Mouse (Mus musculus) liver, postnatal 0 days (tissue): ENCODE data around the gene Pus10. TPM values are rescaled to one million over a fixed set of nuclear protein-coding genes. Genes with fewer than 3 reads are reported as not detected.

Source experiments
- ATAC-seq: fragments of 200-750 bp; cut with Nextera tagmentation; 2 replicates; pipeline ENCODE4 v1.8.0; 2017; ENCODE audit warnings: mild to moderate bottlenecking, moderate library complexity
- DNase-seq: peaks from one replicate; pipeline ENCODE4 v3.0.0-alpha.2; 2016
- H3K27ac ChIP-seq: fragments of 300-500 bp; sonication (generic); 2 replicates; pipeline ENCODE4 v1.5.1; 2014; ENCODE audit warnings: antibody characterized with exemption, moderate library complexity, mild to moderate bottlenecking, low read depth
- H3K27me3 ChIP-seq: fragments of 300-500 bp; sonication (generic); 2 replicates; pipeline ENCODE4 v1.6.1; 2014; ENCODE audit warnings: low read length, control low read depth, mixed read lengths; ENCODE audit not compliant: insufficient read depth
- H3K36me3 ChIP-seq: fragments of 300-500 bp; sonication (generic); replicated peaks from 2 replicates; pipeline ENCODE4 v1.6.1; 2014; ENCODE audit warnings: mild to moderate bottlenecking, control low read depth, low read length, moderate library complexity, mixed read lengths; ENCODE audit not compliant: insufficient read depth
- H3K4me1 ChIP-seq: fragments of 300-500 bp; sonication (generic); 2 replicates; pipeline ENCODE4 v1.6.1; 2014; ENCODE audit warnings: antibody characterized with exemption, mild to moderate bottlenecking, control low read depth; ENCODE audit not compliant: insufficient read depth
- H3K4me2 ChIP-seq: fragments of 300-500 bp; sonication (generic); 2 replicates; pipeline ENCODE4 v1.6.1; 2014; ENCODE audit warnings: low read depth, mild to moderate bottlenecking, low read length, moderate library complexity, mixed read lengths
- H3K4me3 ChIP-seq: fragments of 300-500 bp; sonication (generic); 2 replicates; pipeline ENCODE4 v1.5.1; 2014; ENCODE audit warnings: low read depth, low read length
- H3K9ac ChIP-seq: fragments of 300-500 bp; sonication (generic); replicated peaks from 2 replicates; pipeline ENCODE4 v1.6.1; 2014; ENCODE audit warnings: mild to moderate bottlenecking, moderate library complexity
- H3K9me3 ChIP-seq: fragments of 300-500 bp; sonication (generic); 2 replicates; pipeline ENCODE4 v1.6.1; 2016; ENCODE audit warnings: mild to moderate bottlenecking, control low read depth, low read length, mixed read lengths
- CTCF ChIP-seq: sonication (generic); IDR thresholded peaks from 2 replicates; pipeline ENCODE4 v1.5.1; 2016; ENCODE audit warnings: antibody characterized with exemption, low read depth
- EP300 ChIP-seq: IDR thresholded peaks from 2 replicates; pipeline ENCODE4 v1.6.1; 2016; ENCODE audit warnings: antibody characterized with exemption, low read depth, mild to moderate bottlenecking
- WGBS: fragments of 180-500 bp; shearing (Covaris S2); extraction: QIAGEN DNeasy Blood & Tissue Kit; methylation state at CpG from one replicate; pipeline ENCODE4 v1.1.7; 2014; ENCODE audit not compliant: insufficient replicate concordance; 5-methylcytosine and 5-hydroxymethylcytosine counted together
- polyA plus RNA-seq: library from polyadenylated mRNA; unstranded; fragments of >200 nt; fragmentation: Nextera tagmentation; extraction: Ambion mirVana; gene quantifications from 2 replicates; pipeline ENCODE4 v1.2.1, GENCODE M21; 2015

Pus10 gene
- polyA plus RNA-seq, 1 experiment from 2014 or later, result 10.4 TPM

- Histone ChIP-seq H3K27ac (no peak overlapping the region), H3K4me1 (no peaks in the 10 kb centered on the region), H3K4me3 (no peak overlapping the region), H3K36me3 (peaks cover 7% of the 10 kb centered on the region; the same call in 1 of the 2 replicates), H3K4me2 (no peak overlapping the region), H3K27me3 (no peaks in the 10 kb centered on the region), H3K9me3 (no peaks in the 10 kb centered on the region), H3K9ac (no peak overlapping the region)
- DNase-seq (no peak), ATAC-seq (no peak)
- TF ChIP-seq EP300, result no peak
Observed at GRCm38 (mm10) chr11:23647431-23647830, 18.0 kb upstream of the Pus10 start.

GRCm38 (mm10) chr11:23647835-23648234 is 17.6 kb upstream of the Pus10 start:
- H3K36me3 ChIP-seq, result peaks cover 7% of the 10 kb centered on the region; the same call in 1 of the 2 replicates
- H3K27ac ChIP-seq, result no peak overlapping the region
- TF ChIP-seq CTCF, result no peak
- TF ChIP-seq EP300, result no peak
- H3K9me3 ChIP-seq, result no peaks in the 10 kb centered on the region
- no peak overlapping the region for H3K4me2 ChIP-seq
- no peak overlapping the region for H3K4me3 ChIP-seq
- no peak for DNase-seq
- ATAC-seq, result no peak
- no peaks in the 10 kb centered on the region for H3K4me1 ChIP-seq
- 81% methylated on average over 3 of the region's 3 CpGs for WGBS
- H3K9ac ChIP-seq, result no peak overlapping the region
- no peaks in the 10 kb centered on the region for H3K27me3 ChIP-seq

GRCm38 (mm10) chr11:23653666-23654065 is 11.8 kb upstream of the Pus10 start:
- H3K36me3 ChIP-seq, result peaks cover 2% of the 10 kb centered on the region; the same call in 1 of the 2 replicates
- DNase-seq, result no peak
- no peak for ATAC-seq

GRCm38 (mm10) chr11:23657791-23658190 is 7.7 kb upstream of the Pus10 start:
- Histone ChIP-seq H3K4me1 (peaks cover 2% of the 10 kb centered on the region; the same call in 1 of the 2 replicates), H3K36me3 (0 out of 2 replicates have a peak, but pooled peaks cover 2% of the 10 kb centered on the region), H3K9me3 (no peaks in the 10 kb centered on the region), H3K9ac (no peak overlapping the region), H3K4me3 (no peak overlapping the region), H3K27ac (no peak overlapping the region), H3K4me2 (no peak overlapping the region), H3K27me3 (no peaks in the 10 kb centered on the region)
- peak; percentile 67 for ATAC-seq
- no peak for DNase-seq
- 45% methylated on average over 2 of the region's 2 CpGs for WGBS
- TF ChIP-seq EP300 (no peak), CTCF (no peak)

More at GRCm38 (mm10) chr11:23653666-23654065, 11.8 kb upstream of the Pus10 start:
- H3K4me3 ChIP-seq, result no peak overlapping the region
- no peak for TF ChIP-seq EP300
- no peak for TF ChIP-seq CTCF
- H3K4me2 ChIP-seq, result no peak overlapping the region
- H3K4me1 ChIP-seq, result no peaks in the 10 kb centered on the region
- H3K9me3 ChIP-seq, result no peaks in the 10 kb centered on the region
- 68% methylated on average over 3 of the region's 3 CpGs for WGBS
- no peak overlapping the region for H3K9ac ChIP-seq
- no peaks in the 10 kb centered on the region for H3K27me3 ChIP-seq
- H3K27ac ChIP-seq, result no peak overlapping the region

GRCm38 (mm10) chr11:23664232-23664631 is 1.2 kb upstream of the Pus10 start:
- no peaks in the 10 kb centered on the region for H3K27me3 ChIP-seq
- peaks cover 4% of the 10 kb centered on the region for H3K4me1 ChIP-seq
- DNase-seq (no peak), ATAC-seq (no peak)
- no peak overlapping the region for H3K9ac ChIP-seq
- no peaks in the 10 kb centered on the region for H3K9me3 ChIP-seq
- H3K36me3 ChIP-seq, result peaks cover 3% of the 10 kb centered on the region; the same call in 1 of the 2 replicates
- no peak overlapping the region for H3K4me3 ChIP-seq
- H3K4me2 ChIP-seq, result peak overlapping the region; percentile 49; the same call in 1 of the 2 replicates
- TF ChIP-seq EP300 (no peak), CTCF (no peak)
- H3K27ac ChIP-seq, result no peak overlapping the region

- H3K9ac ChIP-seq, result peak within 1 kb of the TSS; percentile 96
- under 1% methylated on average over 49 of the region's 49 CpGs for WGBS
- peaks cover 3% of the 10 kb centered on the region; the same call in 1 of the 2 replicates for H3K36me3 ChIP-seq
- peak within 1 kb of the TSS; percentile 96 for H3K27ac ChIP-seq
- H3K9me3 ChIP-seq, result no peaks in the 10 kb centered on the region
- H3K27me3 ChIP-seq, result no peaks in the 10 kb centered on the region
- peak within 1 kb of the TSS; percentile 97 for H3K4me3 ChIP-seq
- TF ChIP-seq CTCF (no peak), EP300 (no peak)
- H3K4me1 ChIP-seq, result peaks cover 2% of the 10 kb centered on the region; the same call in 1 of the 2 replicates
- DNase-seq (peak; percentile 95), ATAC-seq (peak; percentile 94)
- H3K4me2 ChIP-seq, result peak within 1 kb of the TSS; percentile 82
Observed at GRCm38 (mm10) chr11:23665798-23666501, 476 bp downstream of the Pus10 start, which contains the start of gene Pex13. TSS of gene Pex13 (minus strand) at chr11:23665959.
